Mouse (Mus musculus) retina, postnatal 1 day (tissue): Measurements from ENCODE around the gene Olfr639.
"Not testable (repeated sequence)": the region's sequence is repeated elsewhere in the genome, so short reads cannot be mapped to it uniquely, and the experiment has no call there.

Experiments
- DNase-seq: peaks from one replicate; pipeline ENCODE4 v3.0.0-alpha.2; 2012

Gene Olfr639

GRCm38 (mm10) chr7:104017203-104017602 lies at the start of gene Olfr639:
Gene Olfr639, minus strand, starts transcription at chr7:104017303.
- no peak for DNase-seq

GRCm38 (mm10) chr7:104061345-104061744 lies 44.2 kb upstream of the Olfr639 start, which contains the start of gene 4930516K23Rik:
Gene 4930516K23Rik, minus strand, starts transcription at chr7:104061445.
- DNase-seq, result no peak

GRCm38 (mm10) chr7:104059215-104059614 lies 42.1 kb upstream of the Olfr639 start:
- DNase-seq, result no peak

- no peak for DNase-seq
Observed at GRCm38 (mm10) chr7:104052566-104052965, 35.5 kb upstream of the Olfr639 start, which contains the start of gene Olfr642. Gene Olfr642, minus strand, starts transcription at chr7:104052666.

GRCm38 (mm10) chr7:104050745-104051144 lies 33.6 kb upstream of the Olfr639 start:
- no peak for DNase-seq

GRCm38 (mm10) chr7:104035145-104035544 lies 18.0 kb upstream of the Olfr639 start, which contains the start of gene Olfr641:
Gene Olfr641, plus strand, starts transcription at chr7:104035445.
- no peak for DNase-seq

- DNase-seq, result no peak
Observed at GRCm38 (mm10) chr7:104026978-104027377, 9.9 kb upstream of the Olfr639 start.

- DNase-seq, result no peak
Observed at GRCm38 (mm10) chr7:104025473-104025872, 8.4 kb upstream of the Olfr639 start, which contains the start of gene Olfr640. Gene Olfr640, minus strand, starts transcription at chr7:104025573.

GRCm38 (mm10) chr7:104021651-104022050 lies 4.5 kb upstream of the Olfr639 start:
- DNase-seq, result no peak

- no peak for DNase-seq
Observed at GRCm38 (mm10) chr7:104018953-104019352, 1.9 kb upstream of the Olfr639 start.

- no peak for DNase-seq
Observed at GRCm38 (mm10) chr7:103999124-103999523, 18.0 kb downstream of the Olfr639 start.

GRCm38 (mm10) chr7:103998446-103998845 lies 18.7 kb downstream of the Olfr639 start, which contains the start of gene Olfr638:
Gene Olfr638, plus strand, starts transcription at chr7:103998746.
- no peak for DNase-seq

GRCm38 (mm10) chr7:103971782-103972181 lies 45.3 kb downstream of the Olfr639 start:
- no peak for DNase-seq

- no peak for DNase-seq
Observed at GRCm38 (mm10) chr7:103970852-103971251, 46.3 kb downstream of the Olfr639 start, which contains the start of gene Olfr635. Gene Olfr635, plus strand, starts transcription at chr7:103971152.

GRCm38 (mm10) chr7:103966873-103967272 lies 50.2 kb downstream of the Olfr639 start:
- not testable (repeated sequence) for DNase-seq
